Mouse (Mus musculus): ENCODE data around the gene Itga1. TPM values are rescaled to one million over a fixed set of nuclear protein-coding genes. Genes with fewer than 3 reads are reported as not detected.

The Itga1 gene
- polyA plus RNA-seq, 1 experiment: 4.5 TPM

DNA sequence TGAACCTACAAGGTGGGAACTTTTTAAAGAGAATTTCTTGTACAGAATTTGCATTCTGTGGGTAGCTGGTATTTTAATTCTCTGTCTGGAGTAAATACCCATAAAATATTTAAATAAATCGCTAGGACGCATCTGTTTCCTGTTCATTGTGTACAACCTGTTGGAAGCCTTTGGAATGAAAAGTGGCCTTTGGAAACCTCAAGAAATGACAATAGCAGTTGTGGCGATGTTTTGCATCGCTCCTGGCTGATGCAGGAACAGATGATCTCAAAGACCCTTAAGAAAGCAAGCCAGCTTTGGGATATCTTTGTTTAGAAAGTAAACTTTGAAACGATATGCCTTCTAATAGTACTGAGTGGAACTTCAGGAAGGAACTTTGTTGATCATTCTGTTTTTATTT, 17.0 kb upstream of the Itga1 start:
- DNase-seq (ENCODE audit: low read depth in 1 of 2, low spot score in 2 of 2): no peak
- no peak overlapping the region for H3K27ac ChIP-seq (ENCODE audit: insufficient read depth, low read length)
- TF ChIP-seq CTCF (IDR thresholded peaks at IDR 0.05; ENCODE audit: extremely low read depth, insufficient read depth, insufficient read length, insufficient replicate concordance) (no peak), POLR2A (IDR thresholded peaks at IDR 0.05; ENCODE audit: low read depth, low read length) (no peak)
- WGBS: 46% methylated on average over 5 of the region's 5 CpGs
- H3K36me3 ChIP-seq (ENCODE audit: control insufficient read depth, insufficient read depth, low read length): no peaks in the 10 kb centered on the region
- H3K4me1 ChIP-seq (ENCODE audit: control insufficient read depth, insufficient read depth, insufficient read length): no peaks in the 10 kb centered on the region
- H3K4me3 ChIP-seq (ENCODE audit: extremely low read depth, insufficient read depth, insufficient read length): no peak overlapping the region
- no peaks in the 10 kb centered on the region for H3K27me3 ChIP-seq (ENCODE audit: control insufficient read depth, insufficient read depth, low read length)

GRCm38 (mm10) chr13:115118195-115118594, 16.4 kb upstream of the Itga1 start:
- H3K27me3 ChIP-seq (ENCODE audit: control insufficient read depth, insufficient read depth, low read length): no peaks in the 10 kb centered on the region
- no peak for DNase-seq (ENCODE audit: low read depth in 1 of 2, low spot score in 2 of 2)
- H3K27ac ChIP-seq (ENCODE audit: insufficient read depth, low read length): no peak overlapping the region
- H3K4me3 ChIP-seq (ENCODE audit: extremely low read depth, insufficient read depth, insufficient read length): no peak overlapping the region
- WGBS: 85% methylated on average over 3 of the region's 3 CpGs
- no peaks in the 10 kb centered on the region for H3K4me1 ChIP-seq (ENCODE audit: control insufficient read depth, insufficient read depth, insufficient read length)
- TF ChIP-seq POLR2A (IDR thresholded peaks at IDR 0.05; ENCODE audit: low read depth, low read length) (no peak), CTCF (IDR thresholded peaks at IDR 0.05; ENCODE audit: extremely low read depth, insufficient read depth, insufficient read length, insufficient replicate concordance) (no peak)
- no peaks in the 10 kb centered on the region for H3K36me3 ChIP-seq (ENCODE audit: control insufficient read depth, insufficient read depth, low read length)

DNA sequence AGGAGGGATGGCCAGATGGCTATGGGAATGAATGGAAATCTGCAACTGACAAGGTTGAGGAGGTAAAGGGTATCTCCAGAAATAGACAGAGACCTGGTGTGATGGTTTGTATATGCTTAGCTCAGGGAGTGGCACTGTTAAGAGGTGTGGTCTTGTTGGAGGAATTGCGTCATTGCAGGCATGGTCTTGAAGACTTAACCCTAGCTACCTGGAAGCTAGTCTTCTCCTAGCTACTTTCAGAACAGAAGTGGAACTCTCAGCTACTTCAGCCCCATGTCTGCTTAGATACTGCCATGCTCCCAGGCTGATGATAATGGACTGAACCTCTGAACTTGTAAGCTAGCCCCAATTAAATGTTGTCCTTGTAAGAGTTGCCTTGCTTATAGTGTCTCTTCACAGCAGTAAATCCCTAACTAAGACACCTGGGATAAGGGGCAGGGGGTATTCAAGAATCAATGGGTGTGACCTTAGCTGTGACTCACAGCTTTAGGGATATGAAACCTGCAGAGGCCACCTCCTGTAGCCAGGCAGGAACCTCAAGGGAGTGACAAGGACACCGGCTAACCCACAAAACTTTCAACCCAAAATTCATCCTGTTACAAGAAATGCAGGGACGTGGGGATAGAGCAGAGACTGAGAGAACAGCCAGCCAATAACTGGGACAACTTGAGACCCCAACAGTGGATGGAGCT, 15.3 kb upstream of the Itga1 start:
- Histone ChIP-seq H3K4me1 (ENCODE audit: control insufficient read depth, insufficient read depth, insufficient read length) (no peaks in the 10 kb centered on the region), H3K27me3 (ENCODE audit: control insufficient read depth, insufficient read depth, low read length) (no peaks in the 10 kb centered on the region), H3K4me3 (ENCODE audit: extremely low read depth, insufficient read depth, insufficient read length) (no peak overlapping the region), H3K27ac (ENCODE audit: insufficient read depth, low read length) (no peak overlapping the region), H3K36me3 (ENCODE audit: control insufficient read depth, insufficient read depth, low read length) (no peaks in the 10 kb centered on the region)
- 66% methylated on average over 3 of the region's 3 CpGs for WGBS
- DNase-seq (ENCODE audit: low read depth in 1 of 2, low spot score in 2 of 2): no peak
- TF ChIP-seq CTCF (IDR thresholded peaks at IDR 0.05; ENCODE audit: extremely low read depth, insufficient read depth, insufficient read length, insufficient replicate concordance) (no peak), POLR2A (IDR thresholded peaks at IDR 0.05; ENCODE audit: low read depth, low read length) (no peak)

DNA sequence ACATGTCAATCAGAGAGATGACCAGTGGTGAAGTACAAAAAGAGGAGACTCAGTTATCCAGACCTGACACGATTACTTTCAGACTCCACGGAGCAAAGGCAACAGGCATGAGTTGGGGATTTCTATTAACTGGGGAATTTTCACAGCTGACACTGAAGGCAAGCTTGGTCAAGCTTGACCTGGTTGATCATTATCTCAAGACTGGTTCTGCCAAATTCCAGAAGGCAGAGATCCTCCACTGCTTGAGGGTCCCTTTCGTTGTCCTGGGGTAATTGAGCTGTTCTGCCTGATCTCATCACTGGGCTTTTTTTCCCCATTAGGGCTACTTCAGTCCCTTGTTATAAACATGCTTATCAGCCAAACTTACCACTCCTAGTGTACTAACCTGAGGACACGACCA, 7.9 kb upstream of the Itga1 start:
- TF ChIP-seq CTCF (IDR thresholded peaks at IDR 0.05; ENCODE audit: extremely low read depth, insufficient read depth, insufficient read length, insufficient replicate concordance) (no peak), POLR2A (IDR thresholded peaks at IDR 0.05; ENCODE audit: low read depth, low read length) (no peak)
- 88% methylated on average over 4 of the region's 4 CpGs for WGBS
- Histone ChIP-seq H3K36me3 (ENCODE audit: control insufficient read depth, insufficient read depth, low read length) (no peaks in the 10 kb centered on the region), H3K27ac (ENCODE audit: insufficient read depth, low read length) (no peak overlapping the region), H3K4me3 (ENCODE audit: extremely low read depth, insufficient read depth, insufficient read length) (no peak overlapping the region), H3K27me3 (ENCODE audit: control insufficient read depth, insufficient read depth, low read length) (no peaks in the 10 kb centered on the region), H3K4me1 (ENCODE audit: control insufficient read depth, insufficient read depth, insufficient read length) (no peaks in the 10 kb centered on the region)
- DNase-seq (ENCODE audit: low read depth in 1 of 2, low spot score in 2 of 2): no peak

DNA sequence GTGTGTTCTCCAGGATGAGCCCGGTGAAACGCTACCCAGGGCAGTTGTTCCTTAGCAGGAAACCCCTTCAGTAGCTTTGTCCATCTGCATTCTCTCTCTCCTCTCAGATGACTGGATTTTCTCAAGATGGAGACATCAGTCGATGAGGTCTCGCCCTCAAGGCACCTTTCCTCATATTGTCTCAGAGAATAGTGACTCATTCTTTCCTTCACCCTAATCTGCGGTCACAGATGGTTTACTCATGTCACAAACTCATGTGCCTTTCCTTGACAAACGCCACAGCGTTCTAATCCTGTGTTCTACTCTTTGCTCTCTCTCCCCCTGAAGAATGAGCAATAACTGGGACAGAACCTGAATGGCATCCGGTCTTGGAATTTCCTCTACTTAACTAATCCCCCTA, 5.7 kb upstream of the Itga1 start:
- H3K36me3 ChIP-seq (ENCODE audit: control insufficient read depth, insufficient read depth, low read length): no peaks in the 10 kb centered on the region
- DNase-seq (ENCODE audit: low read depth in 1 of 2, low spot score in 2 of 2): no peak

GRCm38 (mm10) chr13:115106183-115106582, 4.4 kb upstream of the Itga1 start:
- Histone ChIP-seq H3K4me1 (ENCODE audit: control insufficient read depth, insufficient read depth, insufficient read length) (no peaks in the 10 kb centered on the region; the same call in 1 of the 2 replicates), H3K27me3 (ENCODE audit: control insufficient read depth, insufficient read depth, low read length) (peaks cover 4% of the 10 kb centered on the region), H3K36me3 (ENCODE audit: control insufficient read depth, insufficient read depth, low read length) (no peaks in the 10 kb centered on the region), H3K27ac (ENCODE audit: insufficient read depth, low read length) (no peak overlapping the region), H3K4me3 (ENCODE audit: extremely low read depth, insufficient read depth, insufficient read length) (no peak overlapping the region)
- DNase-seq (ENCODE audit: low read depth in 1 of 2, low spot score in 2 of 2): no peak
- no peak for TF ChIP-seq POLR2A (IDR thresholded peaks at IDR 0.05; ENCODE audit: low read depth, low read length)
- TF ChIP-seq CTCF (IDR thresholded peaks at IDR 0.05; ENCODE audit: extremely low read depth, insufficient read depth, insufficient read length, insufficient replicate concordance): no peak
- WGBS: 81% methylated on average over 10 of the region's 10 CpGs

More for the DNA sequence above, 5.7 kb upstream of the Itga1 start:
- Histone ChIP-seq H3K27me3 (ENCODE audit: control insufficient read depth, insufficient read depth, low read length) (no peaks in the 10 kb centered on the region), H3K27ac (ENCODE audit: insufficient read depth, low read length) (no peak overlapping the region), H3K4me1 (ENCODE audit: control insufficient read depth, insufficient read depth, insufficient read length) (no peaks in the 10 kb centered on the region), H3K4me3 (ENCODE audit: extremely low read depth, insufficient read depth, insufficient read length) (no peak overlapping the region)
- no peak for TF ChIP-seq CTCF (IDR thresholded peaks at IDR 0.05; ENCODE audit: extremely low read depth, insufficient read depth, insufficient read length, insufficient replicate concordance)
- WGBS: 74% methylated on average over 8 of the region's 8 CpGs

DNA sequence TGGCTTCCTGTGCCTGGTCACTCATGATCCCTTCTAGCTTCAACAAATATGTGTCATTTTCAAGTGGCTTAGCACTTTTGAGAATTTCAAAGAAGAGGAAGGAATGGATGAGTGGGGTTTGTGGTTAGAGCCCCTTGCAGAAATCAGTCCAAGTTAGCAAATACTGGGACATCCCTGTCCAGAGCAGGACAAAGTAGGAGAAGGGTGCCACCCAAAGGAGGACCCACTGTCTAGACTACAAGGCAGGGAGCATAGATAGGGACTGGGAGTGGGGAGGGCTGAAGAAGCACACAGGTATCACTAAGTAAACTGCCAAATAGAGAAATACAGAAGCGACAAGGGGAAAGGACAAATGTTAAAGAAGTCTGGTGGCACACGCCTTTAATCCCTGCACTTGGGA, 990 bp upstream of the Itga1 start:
- Histone ChIP-seq H3K27ac (ENCODE audit: insufficient read depth, low read length) (no peak overlapping the region), H3K27me3 (ENCODE audit: control insufficient read depth, insufficient read depth, low read length) (peaks cover 4% of the 10 kb centered on the region), H3K4me1 (ENCODE audit: control insufficient read depth, insufficient read depth, insufficient read length) (no peaks in the 10 kb centered on the region; the same call in 1 of the 2 replicates), H3K36me3 (ENCODE audit: control insufficient read depth, insufficient read depth, low read length) (no peaks in the 10 kb centered on the region), H3K4me3 (ENCODE audit: extremely low read depth, insufficient read depth, insufficient read length) (no peak overlapping the region)
- WGBS: 97% methylated on average over 2 of the region's 2 CpGs
- no peak for DNase-seq (ENCODE audit: low read depth in 1 of 2, low spot score in 2 of 2)
- TF ChIP-seq CTCF (IDR thresholded peaks at IDR 0.05; ENCODE audit: extremely low read depth, insufficient read depth, insufficient read length, insufficient replicate concordance) (no peak), POLR2A (IDR thresholded peaks at IDR 0.05; ENCODE audit: low read depth, low read length) (no peak)

Data from spleen, adult 2 months (tissue).